Comparison of ENCODE assay signal across 25 mouse cellular contexts in the genomic region with DNA sequence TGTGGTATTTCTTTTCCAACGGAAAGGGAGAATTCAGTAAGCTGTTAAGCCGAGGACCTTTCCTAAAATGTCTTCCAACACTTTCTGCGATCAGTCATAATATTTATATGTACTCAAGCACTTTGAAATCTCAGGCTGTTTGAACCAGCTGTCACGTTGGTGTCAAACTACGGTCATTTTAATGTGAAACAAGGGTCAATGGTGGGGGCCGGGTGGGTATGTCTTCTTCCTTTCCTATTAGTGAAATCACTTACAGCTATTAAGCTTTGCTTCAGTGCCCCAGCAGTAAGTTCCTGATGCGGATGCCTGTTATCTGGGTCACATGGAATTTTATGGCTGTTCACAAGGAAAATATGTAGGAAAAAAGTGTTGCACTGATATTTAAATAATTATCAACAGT. TPM values are rescaled to one million over a fixed set of nuclear protein-coding genes. Genes with fewer than 3 reads are reported as not detected.
DNase-seq lines count a peak whose midpoint lies in the region; ATAC-seq and TF ChIP-seq lines count a peak whose summit lies in the region.
"Had no signal": no experiment of that assay in that cellular context is flagged by ENCODE, and none has a peak within 500 bp of the region (broad histone marks: within the 10 kb centered on the region; RNA-seq: fewer than 3 reads in every experiment).

No protein-coding gene starts in this region.

- H3K27ac ChIP-seq in liver, postnatal 0 days (ENCODE audit: low read depth) = no peak overlapping the region; the same call in 1 of the 2 replicates
- 0 out of 2 replicates have a peak overlapping the region, but pooled peaks have one; percentile 36 for H3K27ac ChIP-seq in lung, embryonic 14.5 days (ENCODE audit: low read depth)
- no peak overlapping the region for H3K27ac ChIP-seq in midbrain, embryonic 13.5 days
- H3K27ac ChIP-seq: embryonic facial prominence, embryonic 12.5 days; hindbrain, embryonic 10.5 days; hindbrain, postnatal 0 days; macrophage; midbrain, embryonic 10.5 days had no signal

- no peak overlapping the region for H3K4me2 ChIP-seq in liver, postnatal 0 days (ENCODE audit: low read depth, low read length)
- H3K4me2 ChIP-seq in lung, embryonic 14.5 days = peak overlapping the region; percentile 41; the same call in 1 of the 2 replicates
- no peak overlapping the region for H3K4me2 ChIP-seq in midbrain, embryonic 13.5 days (replicated peaks)
- H3K4me2 ChIP-seq: embryonic facial prominence, embryonic 12.5 days had no signal

- no peak for TF ChIP-seq CTCF in liver, postnatal 0 days (IDR thresholded peaks at IDR 0.05; ENCODE audit: low read depth)
- no peak for TF ChIP-seq CTCF in lung, embryonic 14.5 days (IDR thresholded peaks at IDR 0.05; ENCODE audit: low read depth)

- no peak for TF ChIP-seq EP300 in liver, postnatal 0 days (IDR thresholded peaks at IDR 0.05; ENCODE audit: low read depth)

- no peak overlapping the region for H3K9ac ChIP-seq in liver, postnatal 0 days (replicated peaks)
- H3K9ac ChIP-seq in lung, embryonic 14.5 days = no peak overlapping the region
- H3K9ac ChIP-seq in midbrain, embryonic 13.5 days (replicated peaks) = no peak overlapping the region
- H3K9ac ChIP-seq: embryonic facial prominence, embryonic 12.5 days had no signal

- no peak for ATAC-seq in liver, postnatal 0 days
- ATAC-seq in lung, embryonic 14.5 days (ENCODE audit: insufficient read depth) = peak; percentile 82
- ATAC-seq in midbrain, embryonic 13.5 days = no peak
- ATAC-seq: forebrain, embryonic 14.5 days; hindbrain, postnatal 0 days had no signal

- no peaks in the 10 kb centered on the region for H3K36me3 ChIP-seq in liver, postnatal 0 days (replicated peaks; ENCODE audit: insufficient read depth, low read length)
- H3K36me3 ChIP-seq in lung, embryonic 14.5 days (ENCODE audit: insufficient read depth) = no peaks in the 10 kb centered on the region
- no peaks in the 10 kb centered on the region for H3K36me3 ChIP-seq in midbrain, embryonic 13.5 days
- H3K36me3 ChIP-seq: embryonic facial prominence, embryonic 12.5 days; hindbrain, embryonic 10.5 days; midbrain, embryonic 10.5 days had no signal

- peaks cover 9% of the 10 kb centered on the region; the same call in 1 of the 2 replicates for H3K4me1 ChIP-seq in liver, postnatal 0 days (ENCODE audit: insufficient read depth)
- H3K4me1 ChIP-seq in lung, embryonic 14.5 days (ENCODE audit: insufficient read depth) = peaks cover 3% of the 10 kb centered on the region; the same call in 1 of the 2 replicates
- no peaks in the 10 kb centered on the region for H3K4me1 ChIP-seq in midbrain, embryonic 13.5 days (replicated peaks)
- H3K4me1 ChIP-seq: embryonic facial prominence, embryonic 12.5 days; hindbrain, embryonic 10.5 days; midbrain, embryonic 10.5 days had no signal

- WGBS in liver, postnatal 0 days (ENCODE audit: insufficient replicate concordance) = 71% methylated on average over 7 of the region's 7 CpGs
- WGBS in lung, embryonic 14.5 days = 13% methylated on average over 7 of the region's 7 CpGs
- WGBS in midbrain, embryonic 13.5 days = 88% methylated on average over 7 of the region's 7 CpGs

- H3K4me3 ChIP-seq in liver, postnatal 0 days (ENCODE audit: low read depth, low read length) = no peak overlapping the region
- H3K4me3 ChIP-seq in lung, embryonic 14.5 days (ENCODE audit: low read depth, low read length) = no peak overlapping the region
- H3K4me3 ChIP-seq in midbrain, embryonic 13.5 days (replicated peaks) = no peak overlapping the region
- H3K4me3 ChIP-seq: embryonic facial prominence, embryonic 12.5 days; hindbrain, embryonic 10.5 days; midbrain, embryonic 10.5 days had no signal

- H3K9me3 ChIP-seq in liver, postnatal 0 days (ENCODE audit: low read length) = no peaks in the 10 kb centered on the region
- H3K9me3 ChIP-seq in lung, embryonic 14.5 days (ENCODE audit: low read depth, low read length) = no peaks in the 10 kb centered on the region
- H3K9me3 ChIP-seq in midbrain, embryonic 13.5 days = no peaks in the 10 kb centered on the region
- H3K9me3 ChIP-seq: embryonic facial prominence, embryonic 12.5 days; hindbrain, embryonic 10.5 days; midbrain, embryonic 10.5 days had no signal

- peak; percentile 6 for DNase-seq in liver
- no peak for DNase-seq in liver, postnatal 0 days
- DNase-seq in lung, embryonic 14.5 days = peak; percentile 85
- peak; percentile 65 for DNase-seq in lung, postnatal 36 days
- DNase-seq in adrenal gland, adult 2 months = no peak
- DNase-seq in adrenal gland, postnatal 36 days = no peak
- DNase-seq: cerebellum, adult 2 months; cerebellum, postnatal 36 days; gastrocnemius, postnatal 25 days; kidney, adult 9 months; kidney, postnatal 36 days; layer of hippocampus, adult 9-11 months; right cerebral cortex, adult 18-20 months; thymus, postnatal 4 days had no signal

- no peaks in the 10 kb centered on the region for H3K27me3 ChIP-seq in liver, postnatal 0 days (ENCODE audit: insufficient read depth, low read length)
- H3K27me3 ChIP-seq in lung, embryonic 14.5 days (ENCODE audit: insufficient read depth, low read length) = no peaks in the 10 kb centered on the region
- no peaks in the 10 kb centered on the region for H3K27me3 ChIP-seq in midbrain, embryonic 13.5 days
- H3K27me3 ChIP-seq: CH12.LX; embryonic facial prominence, embryonic 12.5 days had no signal

RNA-seq across cellular contexts. Expression of a gene that starts 46.9 kb away (rescaled TPM):
- 3.3 and 3.6 TPM in 2 replicates for polyA plus RNA-seq in liver, postnatal 0 days (2015; fragmentation: Nextera tagmentation; extraction: Ambion mirVana)
- polyA plus RNA-seq in lung, embryonic 14.5 days (2014; fragmentation: Nextera tagmentation; extraction: Ambion mirVana) = 0.46 and 1.0 TPM in 2 replicates
- total RNA-seq in adrenal gland, adult 2 months (2021) = under 1 TPM; 0.07 to 0.17 TPM
- not detected in 2 replicates for polyA plus RNA-seq in adrenal gland, adult 2 months (2012; rRNA removed)
- total RNA-seq in adrenal gland, postnatal 36 days (2021) = under 1 TPM in 1 of 2 experiments, not detected in 1; 0.07 TPM
- 0.04 and 0.10 TPM in 2 replicates for polyA plus RNA-seq in midbrain, embryonic 13.5 days (2015; fragmentation: Nextera tagmentation; extraction: Ambion mirVana)
- total RNA-seq: CH12.LX; MEL; monocyte, adult 5-6 weeks had no signal
- polyA plus RNA-seq: hindbrain, embryonic 10.5 days; macrophage; midbrain, embryonic 10.5 days had no signal

RNA-seq across cellular contexts. Expression of a gene that starts 56.9 kb away (rescaled TPM):
- polyA plus RNA-seq in liver, postnatal 0 days (2015; fragmentation: Nextera tagmentation; extraction: Ambion mirVana) = 4,762 and 5,621 TPM in 2 replicates
- not detected in 2 replicates for polyA plus RNA-seq in lung, embryonic 14.5 days (2014; fragmentation: Nextera tagmentation; extraction: Ambion mirVana)
- 10 to 100 TPM in 1 of 2 experiments, under 1 TPM in 1; 0.38 to 10.9 TPM for total RNA-seq in adrenal gland, adult 2 months (2021)
- 0.63 TPM in 1 of 2 replicates, not detected in the other for polyA plus RNA-seq in adrenal gland, adult 2 months (2012; rRNA removed)
- total RNA-seq in adrenal gland, postnatal 36 days (2021) = 1 to 10 TPM in 1 of 2 experiments, not detected in 1; 3.2 TPM
- 0.71 TPM in 1 of 2 replicates, not detected in the other for polyA plus RNA-seq in midbrain, embryonic 13.5 days (2015; fragmentation: Nextera tagmentation; extraction: Ambion mirVana)
- total RNA-seq: CH12.LX; gastrocnemius, postnatal 25 days; hindbrain, postnatal 0 days; left cerebral cortex, postnatal 14 days; MEL; monocyte, adult 5-6 weeks had no signal
- polyA plus RNA-seq: cerebellum, adult 2 months; forebrain, embryonic 14.5 days; hindbrain, embryonic 10.5 days; macrophage had no signal

Comparison
In these comparisons a context has a peak if more than half of its experiments do, and no peak if none do; other contexts are left out.
1. DNase-seq: peak in liver (single experiment), lung, embryonic 14.5 days (single experiment) and lung, postnatal 36 days (single experiment); none in liver, postnatal 0 days (single experiment), adrenal gland, adult 2 months (single experiment) and adrenal gland, postnatal 36 days (0 of 2).
2. RNA of a gene that starts 56.9 kb away (polyA plus RNA-seq): 4,762 to 5,621 TPM in liver, postnatal 0 days; 0.71 TPM in midbrain, embryonic 13.5 days, 0.63 TPM in adrenal gland, adult 2 months and not detected in lung, embryonic 14.5 days; every median in the first group is over 1,000 times any median in the second.